In the genomic region with DNA sequence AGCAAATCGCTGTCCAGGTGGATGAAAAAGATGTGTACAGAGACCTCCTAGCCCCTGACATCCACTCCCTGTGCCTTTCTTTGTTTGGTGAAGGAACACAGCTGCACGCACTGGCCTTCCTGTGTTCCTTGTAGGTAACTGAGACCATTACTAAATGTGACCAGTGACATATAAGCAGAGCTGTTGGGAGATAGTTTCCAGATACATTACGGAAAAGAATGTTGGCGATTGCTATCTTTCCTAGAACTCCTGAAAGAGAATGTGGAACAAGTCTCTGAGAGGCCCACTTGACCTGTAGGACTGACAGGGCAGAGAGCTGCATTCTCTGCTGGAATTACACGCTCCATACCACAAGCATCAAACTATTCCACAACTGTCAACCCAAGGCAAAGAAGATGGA, we compare ENCODE assay signal across 16 mouse cellular contexts.
"Had no signal": no experiment of that assay in that cellular context is flagged by ENCODE, and none has a peak within 500 bp of the region (broad histone marks: within the 10 kb centered on the region; RNA-seq: fewer than 3 reads in every experiment).

No protein-coding gene starts in this region.

- ATAC-seq: lung, postnatal 0 days; midbrain, embryonic 15.5 days had no signal

- H3K36me3 ChIP-seq: liver, embryonic 15.5 days; midbrain, embryonic 15.5 days; neural tube, embryonic 12.5 days had no signal

- DNase-seq: kidney, postnatal 10 days; kidney, postnatal 4 days; left cerebral cortex, postnatal 4 days; lung, adult 2 months; lung, postnatal 36 days; retina, postnatal 1 day; right cerebral cortex, postnatal 4 days; spleen, adult 18-20 months; thymus, adult 18-20 months; thymus, postnatal 14 days had no signal

- H3K9ac ChIP-seq: liver, embryonic 15.5 days; midbrain, embryonic 15.5 days; neural tube, embryonic 12.5 days had no signal

- H3K27me3 ChIP-seq: liver, embryonic 15.5 days; midbrain, embryonic 15.5 days; neural tube, embryonic 12.5 days had no signal

- H3K4me3 ChIP-seq: layer of hippocampus, adult 2 months; liver, embryonic 15.5 days; midbrain, embryonic 15.5 days; neural tube, embryonic 12.5 days had no signal

- H3K4me1 ChIP-seq: liver, embryonic 15.5 days; midbrain, embryonic 15.5 days; neural tube, embryonic 12.5 days had no signal

- H3K9me3 ChIP-seq: liver, embryonic 15.5 days; midbrain, embryonic 15.5 days; neural tube, embryonic 12.5 days had no signal

- H3K4me2 ChIP-seq: liver, embryonic 11.5 days; liver, embryonic 15.5 days; midbrain, embryonic 15.5 days; neural tube, embryonic 12.5 days had no signal

- H3K27ac ChIP-seq: layer of hippocampus, adult 2 months; liver, embryonic 15.5 days; midbrain, embryonic 15.5 days; neural tube, embryonic 12.5 days had no signal
